Mouse (Mus musculus): ENCODE measurements around the gene Adgrl3. TPM values are rescaled to one million over a fixed set of nuclear protein-coding genes. Genes with fewer than 3 reads are reported as not detected.
"Not testable (repeated sequence)": the region's sequence is repeated elsewhere in the genome, so short reads cannot be mapped to it uniquely, and the experiment has no call there.

Gene Adgrl3
- total RNA-seq, 2 experiments from 2014 or later: 6.5 to 6.8 TPM

GRCm38 (mm10) chr5:81522760-81523159 lies 502.8 kb downstream of the Adgrl3 start:
- DNase-seq: no peak
- intact Hi-C loops (cut with DNase I): no loop called here

GRCm38 (mm10) chr5:81524532-81524961 lies 504.6 kb downstream of the Adgrl3 start:
- intact Hi-C loops (cut with DNase I): no loop called here
- no peak for DNase-seq

GRCm38 (mm10) chr5:81525326-81525725 lies 505.4 kb downstream of the Adgrl3 start:
- intact Hi-C loops (cut with DNase I): no loop called here
- DNase-seq: no peak

- DNase-seq: no peak
Measured at GRCm38 (mm10) chr5:81531639-81532038, 511.7 kb downstream of the Adgrl3 start.

GRCm38 (mm10) chr5:81550211-81550610 lies 530.3 kb downstream of the Adgrl3 start:
- intact Hi-C loops (cut with DNase I): no loop called here
- no peak for DNase-seq

More at GRCm38 (mm10) chr5:81531639-81532038, 511.7 kb downstream of the Adgrl3 start:
- intact Hi-C loops (cut with DNase I): no loop called here

- DNase-seq: not testable (repeated sequence)
Measured at GRCm38 (mm10) chr5:81555149-81555548, 535.2 kb downstream of the Adgrl3 start.

GRCm38 (mm10) chr5:81556008-81556407 lies 536.1 kb downstream of the Adgrl3 start:
- intact Hi-C loops (cut with DNase I): no loop called here
- DNase-seq: no peak

More at GRCm38 (mm10) chr5:81555149-81555548, 535.2 kb downstream of the Adgrl3 start:
- intact Hi-C loops (cut with DNase I): not testable (repeated sequence)

GRCm38 (mm10) chr5:81558965-81559364 lies 539.0 kb downstream of the Adgrl3 start:
- no peak for DNase-seq
- intact Hi-C loops (cut with DNase I): no loop called here

GRCm38 (mm10) chr5:81564294-81564693 lies 544.4 kb downstream of the Adgrl3 start:
- intact Hi-C loops (cut with DNase I): no loop called here
- no peak for DNase-seq

GRCm38 (mm10) chr5:81566577-81566976 lies 546.6 kb downstream of the Adgrl3 start:
- no peak for DNase-seq
- intact Hi-C loops (cut with DNase I): no loop called here

- intact Hi-C loops (cut with DNase I): no loop called here
- DNase-seq: peak; percentile 8 to 12
Measured at GRCm38 (mm10) chr5:81568743-81569142, 548.8 kb downstream of the Adgrl3 start.

GRCm38 (mm10) chr5:81582886-81583285 lies 562.9 kb downstream of the Adgrl3 start:
- intact Hi-C loops (cut with DNase I): no loop called here
- DNase-seq: no peak

- intact Hi-C loops (cut with DNase I): no loop called here
- DNase-seq: no peak
Measured at GRCm38 (mm10) chr5:81583425-81583824, 563.5 kb downstream of the Adgrl3 start.

- intact Hi-C loops (cut with DNase I): no loop called here
- no peak for DNase-seq
Measured at GRCm38 (mm10) chr5:81584945-81585344, 565.0 kb downstream of the Adgrl3 start.

GRCm38 (mm10) chr5:81590005-81590694 lies 570.2 kb downstream of the Adgrl3 start:
- DNase-seq: no peak
- intact Hi-C loops (cut with DNase I): no loop called here

- DNase-seq: no peak
- intact Hi-C loops (cut with DNase I): no loop called here
Measured at GRCm38 (mm10) chr5:81591481-81591880, 571.5 kb downstream of the Adgrl3 start.

GRCm38 (mm10) chr5:81593396-81593995 lies 573.6 kb downstream of the Adgrl3 start:
- no peak for DNase-seq
- intact Hi-C loops (cut with DNase I): no loop called here

- intact Hi-C loops (cut with DNase I): no loop called here
- no peak for DNase-seq
Measured at GRCm38 (mm10) chr5:81598041-81598440, 578.1 kb downstream of the Adgrl3 start.

- intact Hi-C loops (cut with DNase I): no loop called here
- DNase-seq: no peak
Measured at GRCm38 (mm10) chr5:81602889-81603288, 583.0 kb downstream of the Adgrl3 start.

GRCm38 (mm10) chr5:81605646-81606045 lies 585.7 kb downstream of the Adgrl3 start:
- DNase-seq: no peak
- intact Hi-C loops (cut with DNase I): no loop called here

- intact Hi-C loops (cut with DNase I): no loop called here
- DNase-seq: no peak
Measured at GRCm38 (mm10) chr5:81610223-81610622, 590.3 kb downstream of the Adgrl3 start.

GRCm38 (mm10) chr5:81614674-81615073 lies 594.7 kb downstream of the Adgrl3 start:
- intact Hi-C loops (cut with DNase I): no loop called here

More at GRCm38 (mm10) chr5:81614674-81615073, 594.7 kb downstream of the Adgrl3 start:
- no peak for DNase-seq

Measured in heart, postnatal 14 days (tissue).